Mouse (Mus musculus) urinary bladder, postnatal 25 days (tissue): ENCODE results near the gene Rplp0.

ENCODE experiments used
- DNase-seq: peaks from one replicate; pipeline ENCODE4 v3.0.0; 2022; ENCODE audit warnings: low spot score

Gene Rplp0

DNA sequence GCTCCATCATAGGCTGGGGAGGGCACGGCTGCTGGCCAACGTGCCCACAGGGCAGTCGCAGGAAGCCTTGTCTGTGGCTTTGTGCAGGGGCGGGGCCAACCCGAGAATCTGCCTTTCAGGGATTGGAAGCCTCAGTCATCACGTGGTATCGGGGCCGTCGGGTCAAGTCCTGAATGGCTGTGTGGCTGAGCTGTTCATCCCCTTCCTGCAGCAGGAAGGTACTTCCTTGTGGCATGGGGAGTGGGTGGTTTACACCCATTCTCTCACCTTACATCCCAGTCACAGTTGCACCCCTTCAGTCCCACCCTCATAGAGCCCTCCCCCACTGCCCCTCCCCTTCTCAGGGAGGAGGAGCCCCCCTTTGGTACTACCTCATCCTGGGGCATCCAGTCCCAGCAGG lies 22.4 kb downstream of the Rplp0 start:
- no peak for DNase-seq

DNA sequence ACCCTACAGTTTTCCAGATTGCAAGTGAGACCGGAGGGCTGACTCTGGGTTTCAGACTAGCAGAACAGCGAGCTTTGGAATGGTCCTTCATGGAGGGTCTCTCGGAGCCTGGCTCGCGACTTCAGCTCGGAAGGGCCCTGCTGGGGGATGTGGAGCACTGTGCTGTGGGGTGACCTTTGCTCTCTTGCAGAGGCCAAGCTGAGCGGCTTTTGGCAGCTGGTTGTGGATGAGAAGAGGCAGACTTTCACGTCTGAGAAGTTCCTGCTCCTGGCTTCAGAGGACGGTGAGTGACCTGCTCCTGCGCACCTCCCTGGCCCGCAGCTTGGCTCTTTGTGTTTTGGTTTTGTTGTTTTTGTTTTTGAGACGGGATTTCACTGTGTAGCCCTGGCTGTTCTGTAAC lies 26.3 kb downstream of the Rplp0 start:
- DNase-seq: no peak

DNA sequence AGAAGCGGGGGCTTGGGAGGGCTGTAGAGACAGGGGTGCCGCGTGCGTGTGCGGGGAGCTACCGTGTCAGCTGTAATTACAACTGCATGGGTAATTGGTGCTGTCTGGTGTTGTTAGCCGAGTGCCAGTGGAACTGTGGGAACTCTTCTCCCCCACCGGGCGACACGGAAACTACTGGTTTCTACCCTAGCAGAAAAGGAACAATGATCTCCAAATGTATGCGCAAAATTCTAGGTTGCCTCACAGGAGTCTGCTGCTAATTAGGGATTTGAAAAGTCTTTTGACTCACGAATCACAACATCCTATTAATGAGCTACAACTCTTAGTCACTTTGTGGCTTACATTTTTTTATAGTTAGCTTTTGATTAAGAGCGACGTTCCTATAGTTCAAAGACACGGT lies 26.9 kb downstream of the Rplp0 start:
- no peak for DNase-seq

DNA sequence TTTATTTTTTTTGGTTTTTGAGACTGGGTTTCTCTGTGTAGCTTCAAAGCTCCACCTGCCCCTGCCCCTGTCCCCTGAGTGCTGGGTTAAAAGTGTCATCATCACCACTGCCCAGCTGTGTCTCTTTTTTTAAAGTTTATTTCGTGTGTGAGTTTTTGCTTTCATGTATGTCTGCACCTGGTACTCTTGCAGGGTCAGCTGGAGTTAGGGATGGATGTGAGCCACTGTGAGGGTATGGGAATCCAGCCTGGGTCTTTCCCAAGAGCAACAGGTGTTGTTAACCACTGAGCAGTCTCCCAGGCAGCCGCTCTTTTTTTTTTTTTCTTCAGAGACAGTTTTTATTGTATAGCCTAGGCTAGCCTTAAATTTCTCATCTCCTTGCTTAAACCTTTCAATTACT lies 27.5 kb downstream of the Rplp0 start:
- DNase-seq: no peak

DNA sequence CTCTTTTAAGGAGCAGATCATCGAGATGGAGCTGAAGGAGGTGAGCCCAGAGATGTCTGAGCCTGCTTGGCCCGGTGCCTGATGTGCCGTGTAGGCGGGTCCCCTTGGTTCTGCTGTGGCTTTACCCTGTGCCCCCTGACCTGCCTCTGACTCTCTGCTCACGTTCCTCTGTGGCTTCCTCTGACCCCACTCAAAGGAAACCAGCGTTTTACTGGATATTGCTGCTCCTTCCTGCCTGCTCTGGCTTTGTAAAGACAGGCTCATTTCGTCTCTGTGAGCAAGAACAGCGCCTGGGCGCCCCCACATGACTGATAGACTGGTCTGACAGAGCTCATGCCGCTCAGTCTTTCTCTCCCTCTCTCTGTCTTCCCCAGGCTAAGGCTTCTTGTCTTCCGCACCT lies 31.8 kb downstream of the Rplp0 start:
- DNase-seq: no peak

DNA sequence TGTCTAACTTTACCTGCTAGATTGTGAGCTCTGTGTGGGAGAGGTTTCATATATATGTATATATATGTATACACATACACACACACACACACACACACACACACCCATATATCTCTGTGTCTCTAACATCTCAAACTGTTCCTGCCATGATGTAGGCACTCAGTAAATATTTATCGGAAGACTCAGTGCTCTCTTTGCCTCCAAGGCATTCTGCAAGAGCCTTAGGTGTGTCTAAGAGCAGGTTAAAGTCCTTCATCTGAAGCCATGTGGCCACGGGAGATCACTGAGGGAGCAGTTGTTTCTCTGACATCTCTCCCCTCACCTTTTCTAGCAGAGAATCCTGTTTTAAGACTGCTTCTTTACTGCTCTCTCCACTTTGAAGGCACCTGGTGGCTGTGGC lies 32.2 kb downstream of the Rplp0 start:
- no peak for DNase-seq

DNA sequence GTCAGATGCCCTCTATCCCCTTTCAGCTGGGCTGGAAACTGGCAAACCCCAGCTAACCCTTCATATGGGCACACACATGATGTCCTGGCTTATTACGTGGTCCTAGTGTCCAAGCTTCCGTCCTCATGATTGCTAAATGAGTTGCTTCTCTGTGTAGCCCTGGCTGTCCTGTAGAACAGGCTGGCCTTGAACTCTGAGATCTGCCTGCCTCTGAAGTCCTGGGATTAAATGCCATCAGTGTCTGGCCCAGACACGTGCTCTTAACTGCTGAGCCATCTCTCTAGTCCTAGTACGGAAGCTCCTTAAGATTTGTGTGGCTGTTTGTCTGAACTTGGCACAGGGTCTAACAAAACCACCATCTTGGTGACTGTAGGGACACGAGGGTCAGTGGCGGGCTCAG lies 44.3 kb downstream of the Rplp0 start:
- no peak for DNase-seq

DNA sequence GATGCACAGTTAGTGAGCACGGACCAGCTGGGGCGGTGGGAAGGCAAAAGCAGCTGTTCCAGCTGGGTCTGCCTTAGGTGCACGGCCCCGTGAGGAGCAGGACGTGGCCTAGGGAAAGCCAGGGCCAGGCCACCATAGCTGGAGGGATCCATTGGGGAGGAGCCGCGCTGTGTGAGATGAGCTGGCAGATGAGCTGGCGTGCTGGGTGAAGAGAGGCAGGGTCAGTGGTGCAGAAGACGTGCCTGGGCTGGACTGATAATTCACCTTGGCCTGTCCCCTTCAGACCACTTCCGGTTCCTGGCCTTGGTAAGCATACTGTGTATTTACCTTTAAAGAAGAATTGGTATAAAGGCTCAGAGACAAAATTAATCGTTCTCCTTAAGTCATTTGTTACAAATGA lies 52.3 kb downstream of the Rplp0 start:
- no peak for DNase-seq
